Mouse (Mus musculus) macrophage (primary cell): ENCODE measurements around the gene Rbp1. TPM values are rescaled to one million over a fixed set of nuclear protein-coding genes. Genes with fewer than 3 reads are reported as not detected.

ENCODE experiments used
- H3K27ac ChIP-seq: fragments of 350-480 bp; formaldehyde crosslinking; 2 replicates; pipeline ENCODE4 v1.9.0; 2021
- H3K36me3 ChIP-seq: fragments of 350-480 bp; formaldehyde crosslinking; 2 replicates; pipeline ENCODE4 v1.9.0; 2021; ENCODE audit errors: inconsistent target
- H3K4me3 ChIP-seq: fragments of 350-480 bp; formaldehyde crosslinking; 2 replicates; pipeline ENCODE4 v1.9.0; 2021; ENCODE audit errors: inconsistent target
- H3K79me2 ChIP-seq: fragments of 350-480 bp; formaldehyde crosslinking; 2 replicates; pipeline ENCODE4 v1.9.0; 2021; ENCODE audit errors: inconsistent target
- WGBS: methylation state at CpG from one replicate; pipeline ENCODE4 v1.1.7; 2026; ENCODE audit warnings: inconsistent platforms; ENCODE audit not compliant: missing documents; 5-methylcytosine and 5-hydroxymethylcytosine counted together
- polyA plus RNA-seq: library from polyadenylated mRNA; stranded (reverse); fragments of 250-400 nt; gene quantifications from 3 replicates; pipeline ENCODE4 v1.2.4, GENCODE M21; 2018; ENCODE audit warnings: inconsistent platforms

Gene Rbp1
- polyA plus RNA-seq, 1 experiment from 2014 or later: 0.10 TPM

- Histone ChIP-seq H3K36me3 (no peaks in the 10 kb centered on the region), H3K27ac (no peak overlapping the region), H3K79me2 (no peaks in the 10 kb centered on the region), H3K4me3 (no peak overlapping the region)
- 24% methylated on average over 5 of the region's 5 CpGs for WGBS
These were observed 69.5 kb downstream of the Rbp1 start for GRCm38 (mm10) chr9:98492212-98492611.

DNA sequence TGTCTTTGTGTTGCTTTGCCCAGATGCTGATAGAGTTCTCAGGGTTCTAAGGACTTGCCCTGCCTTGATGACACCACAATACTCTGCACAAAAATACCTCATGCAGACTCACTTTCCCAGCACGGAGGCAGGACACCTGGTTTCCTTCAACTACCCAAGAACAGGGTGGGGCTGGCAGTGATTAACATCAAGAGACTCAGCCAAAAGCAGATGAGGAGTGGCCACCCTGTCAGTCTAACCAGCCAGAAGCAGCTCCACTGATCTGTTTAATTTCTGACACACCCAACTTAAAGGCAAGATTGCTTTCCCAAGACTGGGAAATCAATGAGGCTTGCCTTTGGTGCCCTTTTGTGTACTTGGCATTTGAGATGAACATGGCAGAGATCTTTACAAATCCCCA, 70.1 kb downstream of the Rbp1 start:
- H3K4me3 ChIP-seq: no peak overlapping the region
- no peaks in the 10 kb centered on the region for H3K36me3 ChIP-seq
- 79% methylated on average over 1 of the region's 1 CpGs for WGBS
- H3K79me2 ChIP-seq: no peaks in the 10 kb centered on the region
- no peak overlapping the region for H3K27ac ChIP-seq

Other genes with a start within 250 kb of the Rbp1 start
- gene Nmnat3, start 135.5 kb upstream of the Rbp1 start, polyA plus RNA-seq: 5.7 to 8.8 TPM (median 8.7 TPM) in 3 replicates
- gene Rbp2, start 63.2 kb downstream of the Rbp1 start, polyA plus RNA-seq: not detected in 3 replicates
- 96.2 to 157 TPM (median 109 TPM) in 3 replicates for gene Copb2, start 140.8 kb downstream of the Rbp1 start, polyA plus RNA-seq
- 15.9 to 36.4 TPM (median 35.9 TPM) in 3 replicates for gene Mrps22, start 178.7 kb downstream of the Rbp1 start, polyA plus RNA-seq